Mouse (Mus musculus): ENCODE data around the gene Zfp287. TPM values are rescaled to one million over a fixed set of nuclear protein-coding genes. Genes with fewer than 3 reads are reported as not detected.

Gene Zfp287
- polyA plus RNA-seq (2014; fragmentation: Illumina TruSeq; extraction: RNeasy Lipid Tissue Mini Kit (QIAGEN cat#74804); ENCODE audit: low read depth, low replicate concordance) = 6.9 TPM

DNA sequence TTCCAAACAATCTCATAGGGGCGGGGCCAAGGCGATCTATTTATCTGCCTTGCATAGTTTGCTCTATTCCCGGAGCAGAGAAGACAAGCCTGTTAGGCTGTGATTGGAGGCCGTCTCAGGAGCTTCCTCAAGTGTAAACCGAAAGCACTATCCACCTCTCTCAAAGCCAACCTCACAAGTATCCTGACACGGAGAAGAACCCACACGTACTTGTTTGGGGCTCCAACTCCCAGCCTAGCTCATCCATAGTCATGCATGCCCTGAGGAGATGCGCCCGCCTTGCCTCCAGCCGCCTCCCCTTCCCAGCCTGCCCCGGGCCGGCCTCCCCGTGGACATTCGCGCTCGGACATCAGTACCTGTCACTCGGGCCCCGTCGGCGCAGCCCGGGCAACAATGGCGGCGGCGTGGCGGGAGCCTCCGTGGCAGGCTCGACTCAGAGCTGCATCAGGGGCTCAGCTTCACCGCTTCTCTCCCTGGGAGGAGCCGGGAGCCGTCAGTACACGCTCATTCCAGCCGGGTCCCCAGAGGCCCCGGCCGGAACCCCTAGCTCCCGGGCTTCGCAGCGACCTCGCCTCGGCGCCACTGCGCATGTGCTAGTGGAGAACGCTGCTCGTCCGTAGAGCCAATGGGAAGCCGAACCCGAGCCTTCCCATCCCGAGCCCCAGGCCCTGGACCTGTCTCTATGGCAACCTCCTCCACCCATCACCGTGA lies at the start of gene Zfp287:
Zfp287 (minus strand) TSS at position 595 of the 711 bp plus-strand sequence.

DNA sequence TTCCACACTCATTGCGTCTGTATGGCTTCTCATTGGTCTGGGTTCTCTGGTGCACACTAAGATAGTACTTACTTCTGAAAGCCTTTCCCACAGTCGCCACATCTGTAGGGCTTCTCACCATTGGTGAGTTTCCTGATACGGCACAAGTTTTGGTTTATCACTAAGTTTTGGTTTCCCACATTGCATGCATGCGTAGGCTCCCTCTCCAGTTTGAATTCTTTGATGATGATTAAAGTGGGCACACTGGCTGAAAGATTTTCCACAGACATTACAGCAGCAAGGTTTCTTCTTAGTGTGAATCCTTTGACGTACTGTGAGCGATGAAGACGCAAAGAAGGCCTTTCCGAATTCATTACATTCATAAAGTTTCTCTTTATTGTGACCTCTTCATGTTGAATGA lies 21.1 kb upstream of the Zfp287 start, which contains the start of gene Gm10428:
Gm10428 (plus strand) TSS at position 321 of the 400 bp plus-strand sequence.

Other genes starting within 250 kb of the Zfp287 start
- gene Cenpv, start 192.6 kb downstream of the Zfp287 start, polyA plus RNA-seq (2014; fragmentation: Illumina TruSeq; extraction: RNeasy Lipid Tissue Mini Kit (QIAGEN cat#74804); ENCODE audit: low read depth, low replicate concordance) = 386 TPM
- 138 TPM for gene Ubb, start 180.7 kb downstream of the Zfp287 start, polyA plus RNA-seq (2014; fragmentation: Illumina TruSeq; extraction: RNeasy Lipid Tissue Mini Kit (QIAGEN cat#74804); ENCODE audit: low read depth, low replicate concordance)
- not detected for gene Trpv2, start 157.4 kb downstream of the Zfp287 start, polyA plus RNA-seq (2014; fragmentation: Illumina TruSeq; extraction: RNeasy Lipid Tissue Mini Kit (QIAGEN cat#74804); ENCODE audit: low read depth, low replicate concordance)
- 7.3 TPM for gene Lrrc75a, start 83.4 kb downstream of the Zfp287 start, polyA plus RNA-seq (2014; fragmentation: Illumina TruSeq; extraction: RNeasy Lipid Tissue Mini Kit (QIAGEN cat#74804); ENCODE audit: low read depth, low replicate concordance)
- gene Mmgt2, start 83.2 kb downstream of the Zfp287 start, polyA plus RNA-seq (2014; fragmentation: Illumina TruSeq; extraction: RNeasy Lipid Tissue Mini Kit (QIAGEN cat#74804); ENCODE audit: low read depth, low replicate concordance) = 2.9 TPM
- not detected for gene Gm10428, start 21.2 kb upstream of the Zfp287 start, polyA plus RNA-seq (2014; fragmentation: Illumina TruSeq; extraction: RNeasy Lipid Tissue Mini Kit (QIAGEN cat#74804); ENCODE audit: low read depth, low replicate concordance)
- 44.9 TPM for gene Zfp286, start 57.6 kb upstream of the Zfp287 start, polyA plus RNA-seq (2014; fragmentation: Illumina TruSeq; extraction: RNeasy Lipid Tissue Mini Kit (QIAGEN cat#74804); ENCODE audit: low read depth, low replicate concordance)
- 0.08 TPM for gene Trim16, start 88.3 kb upstream of the Zfp287 start, polyA plus RNA-seq (2014; fragmentation: Illumina TruSeq; extraction: RNeasy Lipid Tissue Mini Kit (QIAGEN cat#74804); ENCODE audit: low read depth, low replicate concordance)
- gene Fbxw10, start 115.2 kb upstream of the Zfp287 start, polyA plus RNA-seq (2014; fragmentation: Illumina TruSeq; extraction: RNeasy Lipid Tissue Mini Kit (QIAGEN cat#74804); ENCODE audit: low read depth, low replicate concordance) = 212 TPM
- 43.3 TPM for gene Tvp23b, start 147.6 kb upstream of the Zfp287 start, polyA plus RNA-seq (2014; fragmentation: Illumina TruSeq; extraction: RNeasy Lipid Tissue Mini Kit (QIAGEN cat#74804); ENCODE audit: low read depth, low replicate concordance)
- 343 TPM for gene Cdrt4, start 219.3 kb upstream of the Zfp287 start, polyA plus RNA-seq (2014; fragmentation: Illumina TruSeq; extraction: RNeasy Lipid Tissue Mini Kit (QIAGEN cat#74804); ENCODE audit: low read depth, low replicate concordance)

Data from testis, adult 10 weeks (tissue).